Mouse (Mus musculus) lung, postnatal 10 days (tissue): ENCODE measurements around the gene Aspdh.
A peak's percentile ranks its signal among the peaks of the same experiment; 100 is the strongest.

ENCODE experiments used
- DNase-seq: peaks from one replicate; pipeline ENCODE4 v3.0.0; 2021

The Aspdh gene

DNA sequence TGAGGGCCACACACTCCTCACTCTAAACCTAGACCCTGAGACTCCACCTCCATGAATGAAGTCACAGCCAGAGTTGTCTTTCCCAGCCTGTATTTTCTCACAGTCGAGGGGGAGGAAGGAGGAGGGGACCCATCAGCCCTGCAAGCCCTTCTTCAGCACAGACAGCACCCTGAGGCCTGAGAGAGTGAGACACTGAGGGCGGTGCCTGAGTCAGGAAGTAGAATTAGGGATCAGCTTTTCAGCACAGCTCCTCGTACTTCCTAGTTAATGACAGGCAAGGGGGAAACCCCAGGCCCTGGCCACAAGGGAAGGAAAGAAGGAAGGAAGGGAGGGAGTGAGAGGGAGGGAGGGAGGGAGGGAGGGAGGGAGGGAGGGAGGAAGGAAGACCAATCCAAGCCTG, 11.9 kb upstream of the Aspdh start:
- DNase-seq = peak; percentile 37

DNA sequence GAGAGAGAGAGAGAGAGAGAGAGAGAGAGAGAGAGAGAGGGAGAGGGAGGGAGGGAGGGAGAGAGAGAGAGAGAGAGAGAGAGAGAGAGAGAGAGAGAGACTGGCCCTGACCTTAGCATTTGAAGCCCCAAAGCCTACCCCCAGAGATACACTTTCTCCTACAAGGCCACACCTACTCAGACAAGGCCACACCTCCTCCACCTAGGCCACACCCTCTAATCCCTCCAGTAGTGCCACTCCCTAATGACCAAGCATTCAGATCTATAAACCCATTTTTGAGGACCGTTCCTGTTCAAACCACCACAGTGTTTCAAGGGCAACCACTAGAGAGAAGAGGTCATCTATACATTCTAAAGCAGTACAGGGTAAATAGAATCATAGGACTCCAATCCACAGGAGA, 8.9 kb upstream of the Aspdh start:
- DNase-seq = no peak

DNA sequence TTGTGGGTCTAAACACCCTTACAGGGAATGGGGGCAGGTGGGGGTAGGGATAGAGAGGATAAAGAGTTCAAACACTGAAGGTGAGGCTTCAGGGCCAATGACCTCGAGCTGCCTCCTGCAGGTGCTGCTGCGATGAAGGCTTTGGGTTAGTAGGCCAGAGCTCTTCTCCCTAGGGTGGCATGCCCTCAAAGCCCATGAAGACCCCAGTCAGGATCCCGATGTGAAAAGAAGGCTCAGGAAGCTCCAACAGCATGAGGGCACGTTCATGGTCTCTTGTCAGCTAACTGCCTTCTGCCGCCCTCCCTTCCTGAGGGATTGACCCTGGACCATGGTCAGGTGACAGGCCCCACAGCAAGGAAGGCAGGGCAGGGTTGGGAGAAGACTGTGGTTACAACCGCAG, 5.1 kb upstream of the Aspdh start:
- no peak for DNase-seq

DNA sequence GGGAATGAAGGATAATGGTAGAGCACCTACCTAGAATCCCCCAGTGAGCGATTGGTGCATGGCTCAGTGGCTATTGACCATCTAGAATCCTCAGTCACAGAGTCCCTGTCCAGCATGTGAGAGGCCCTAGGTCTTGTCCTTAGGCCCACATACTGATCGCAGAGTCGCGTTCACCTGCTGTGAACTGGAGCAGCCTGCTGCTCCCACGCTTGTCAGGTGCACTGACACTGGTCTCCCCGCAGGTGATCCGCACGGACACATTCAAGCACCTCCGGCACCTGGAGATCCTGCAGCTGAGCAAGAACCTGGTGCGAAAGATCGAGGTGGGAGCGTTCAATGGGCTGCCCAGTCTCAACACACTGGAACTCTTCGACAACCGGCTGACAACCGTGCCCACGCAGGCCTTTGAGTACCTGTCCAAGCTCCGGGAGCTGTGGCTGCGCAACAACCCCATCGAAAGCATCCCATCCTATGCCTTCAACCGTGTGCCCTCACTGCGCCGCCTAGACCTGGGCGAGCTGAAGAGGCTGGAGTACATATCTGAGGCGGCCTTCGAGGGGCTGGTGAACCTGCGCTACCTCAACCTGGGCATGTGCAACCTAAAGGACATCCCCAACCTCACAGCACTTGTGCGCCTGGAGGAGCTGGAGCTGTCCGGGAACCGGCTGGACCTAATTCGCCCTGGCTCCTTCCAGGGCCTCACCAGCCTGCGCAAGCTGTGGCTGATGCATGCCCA, 4.3 kb upstream of the Aspdh start:
- DNase-seq = no peak

DNA sequence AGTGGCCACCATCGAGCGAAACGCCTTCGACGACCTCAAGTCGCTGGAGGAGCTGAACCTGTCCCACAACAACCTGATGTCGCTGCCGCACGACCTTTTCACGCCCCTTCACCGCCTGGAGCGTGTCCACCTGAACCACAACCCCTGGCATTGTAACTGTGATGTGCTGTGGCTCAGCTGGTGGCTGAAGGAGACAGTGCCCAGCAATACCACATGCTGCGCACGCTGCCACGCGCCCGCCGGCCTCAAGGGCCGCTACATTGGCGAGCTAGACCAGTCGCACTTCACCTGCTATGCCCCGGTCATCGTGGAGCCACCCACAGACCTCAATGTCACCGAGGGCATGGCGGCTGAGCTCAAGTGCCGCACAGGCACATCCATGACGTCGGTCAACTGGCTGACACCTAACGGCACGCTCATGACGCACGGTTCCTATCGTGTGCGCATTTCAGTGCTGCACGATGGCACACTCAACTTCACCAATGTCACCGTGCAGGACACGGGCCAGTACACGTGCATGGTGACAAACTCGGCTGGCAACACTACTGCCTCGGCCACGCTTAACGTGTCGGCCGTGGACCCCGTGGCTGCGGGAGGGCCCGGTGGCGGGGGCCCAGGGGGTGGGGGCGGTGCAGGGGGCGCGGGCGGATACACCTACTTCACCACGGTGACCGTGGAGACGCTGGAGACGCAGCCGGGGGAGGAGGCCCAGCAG, 3.5 kb upstream of the Aspdh start:
- no peak for DNase-seq

DNA sequence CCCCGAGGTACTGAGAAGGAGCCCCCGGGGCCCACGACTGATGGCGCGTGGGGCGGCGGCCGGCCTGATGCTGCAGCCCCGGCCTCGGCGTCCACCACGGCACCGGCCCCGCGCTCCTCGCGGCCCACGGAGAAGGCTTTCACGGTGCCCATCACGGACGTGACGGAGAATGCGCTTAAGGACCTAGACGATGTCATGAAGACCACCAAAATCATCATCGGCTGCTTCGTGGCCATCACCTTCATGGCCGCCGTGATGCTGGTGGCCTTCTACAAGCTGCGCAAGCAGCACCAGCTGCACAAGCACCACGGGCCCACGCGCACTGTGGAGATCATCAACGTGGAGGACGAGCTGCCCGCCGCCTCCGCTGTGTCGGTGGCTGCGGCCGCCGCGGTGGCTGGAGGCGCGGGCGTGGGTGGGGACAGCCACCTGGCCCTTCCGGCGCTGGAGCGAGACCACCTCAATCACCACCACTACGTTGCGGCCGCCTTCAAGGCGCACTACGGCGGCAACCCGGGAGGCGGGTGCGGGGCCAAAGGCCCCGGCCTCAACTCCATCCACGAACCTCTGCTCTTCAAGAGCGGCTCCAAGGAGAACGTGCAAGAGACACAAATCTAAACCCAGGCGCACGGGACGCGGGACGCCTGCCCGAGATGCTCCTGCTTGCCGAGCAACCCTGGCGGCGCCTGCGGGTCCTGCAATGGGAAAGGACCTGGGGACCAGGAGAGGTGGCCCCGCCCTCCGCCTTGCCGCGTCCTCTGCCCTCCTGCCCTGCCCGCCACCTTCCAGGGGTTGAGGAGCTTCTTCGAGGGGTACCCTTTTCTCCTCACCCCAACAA, 2.8 kb upstream of the Aspdh start:
- peak; percentile 43 for DNase-seq

DNA sequence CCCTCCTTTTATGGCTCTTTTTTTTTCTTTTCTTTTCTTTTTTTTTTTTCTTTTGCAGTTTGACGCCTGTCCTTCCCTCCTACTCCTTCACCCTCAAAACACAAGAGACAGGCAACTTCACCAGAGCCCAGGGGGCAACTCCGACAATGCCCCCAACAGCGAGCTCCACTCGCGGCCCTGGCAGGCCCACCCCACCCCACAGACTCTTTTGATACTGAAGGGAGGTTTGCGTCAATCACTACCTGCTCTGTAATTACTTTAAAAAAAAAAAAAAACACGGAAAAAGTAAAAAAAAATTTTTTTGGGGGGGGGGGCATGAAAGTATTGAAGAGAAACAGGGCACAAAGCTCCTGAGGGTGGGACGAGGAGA, 2.1 kb upstream of the Aspdh start:
- DNase-seq = no peak

DNA sequence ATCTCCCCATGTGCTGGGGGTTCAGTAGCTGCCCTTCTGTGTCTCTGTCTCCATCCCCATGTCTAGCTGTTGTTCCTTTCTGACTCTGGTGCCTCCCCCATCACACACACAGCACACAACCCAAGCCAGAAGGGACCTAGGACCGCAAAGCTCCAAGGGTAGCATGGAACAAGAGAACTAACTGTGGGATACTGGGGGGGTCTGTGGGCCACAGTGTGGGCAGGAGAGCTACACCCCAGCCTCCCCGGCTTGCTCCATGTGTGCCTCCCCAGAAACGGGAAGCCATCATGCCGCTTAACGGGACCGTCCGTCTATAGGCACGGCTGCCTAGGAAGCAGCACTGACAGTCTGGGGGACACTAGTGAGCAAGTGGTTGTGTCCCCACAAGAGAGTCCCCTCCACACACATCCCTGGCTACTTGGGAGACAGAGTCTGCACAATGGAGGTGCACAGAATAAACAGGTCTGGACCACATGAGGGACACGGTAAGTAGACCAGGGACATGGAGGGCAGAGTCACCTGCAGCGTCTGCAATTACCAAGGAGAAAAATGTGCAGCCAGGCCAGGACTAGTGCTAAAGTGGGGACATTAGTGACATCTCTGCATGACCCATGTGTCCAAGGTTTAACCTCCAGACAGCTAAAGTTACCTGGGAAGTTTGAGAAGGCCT, 1.5 kb upstream of the Aspdh start:
- DNase-seq = no peak

DNA sequence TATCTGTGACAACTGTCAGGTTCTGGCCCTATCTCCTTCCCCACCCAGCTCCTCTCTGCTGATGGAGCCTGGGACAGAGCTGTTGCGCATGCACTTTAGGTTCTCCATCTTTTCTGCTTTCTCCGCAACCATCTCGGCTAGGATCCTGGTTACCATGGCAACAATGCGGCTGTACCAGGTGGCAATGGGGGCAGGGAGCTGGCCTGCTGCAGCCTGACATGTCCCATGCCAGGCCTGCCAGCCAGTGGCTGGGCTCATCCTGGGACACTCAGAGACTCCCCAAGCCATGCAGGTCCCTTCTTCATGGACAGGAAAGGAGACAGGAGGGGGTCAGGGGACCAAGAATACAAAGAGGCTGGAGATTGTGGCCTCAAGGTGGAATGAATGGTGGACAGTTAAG, 680 bp upstream of the Aspdh start:
- DNase-seq = no peak

DNA sequence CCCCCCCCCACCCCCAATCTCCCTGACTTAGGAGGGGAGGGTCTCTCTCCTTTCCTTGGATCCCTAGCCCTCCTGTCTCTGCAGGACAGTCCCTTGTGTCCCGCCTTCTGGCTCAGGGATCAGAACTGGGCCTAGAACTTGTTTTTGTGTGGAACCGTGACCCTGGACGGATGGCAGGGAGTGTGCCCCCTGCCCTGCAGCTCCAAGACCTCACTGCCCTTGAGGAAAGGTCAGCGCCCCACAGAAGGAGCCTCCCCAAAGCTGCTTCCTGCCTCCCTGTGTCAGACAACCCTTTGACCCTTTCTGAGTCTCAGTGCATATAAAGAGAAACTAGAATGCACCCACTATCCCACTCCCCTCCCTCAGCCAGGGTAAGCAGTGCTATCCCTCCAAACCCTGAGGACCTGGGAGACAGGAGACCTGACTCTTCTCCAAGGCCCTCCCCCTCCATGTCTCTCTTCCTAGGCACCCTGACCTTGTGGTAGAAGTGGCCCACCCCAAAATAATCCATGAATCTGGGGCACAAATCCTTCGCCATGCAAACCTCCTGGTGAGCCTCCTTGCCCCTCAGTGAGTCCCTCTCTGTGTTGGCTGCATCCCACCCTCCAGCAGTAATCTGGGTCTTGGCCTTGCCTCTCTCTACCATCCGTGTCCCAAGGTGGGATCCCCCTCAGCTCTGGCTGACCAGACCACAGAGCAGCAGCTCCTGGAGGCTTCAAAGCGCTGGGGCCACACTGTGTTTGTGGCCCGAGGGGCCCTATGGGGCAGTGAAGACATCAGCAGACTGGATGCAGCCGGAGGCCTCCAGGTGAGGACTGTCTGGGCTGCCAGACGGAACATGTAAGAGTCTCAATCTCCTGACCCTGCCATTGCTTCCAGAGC, 1.1 kb downstream of the Aspdh start:
- DNase-seq = no peak

DNA sequence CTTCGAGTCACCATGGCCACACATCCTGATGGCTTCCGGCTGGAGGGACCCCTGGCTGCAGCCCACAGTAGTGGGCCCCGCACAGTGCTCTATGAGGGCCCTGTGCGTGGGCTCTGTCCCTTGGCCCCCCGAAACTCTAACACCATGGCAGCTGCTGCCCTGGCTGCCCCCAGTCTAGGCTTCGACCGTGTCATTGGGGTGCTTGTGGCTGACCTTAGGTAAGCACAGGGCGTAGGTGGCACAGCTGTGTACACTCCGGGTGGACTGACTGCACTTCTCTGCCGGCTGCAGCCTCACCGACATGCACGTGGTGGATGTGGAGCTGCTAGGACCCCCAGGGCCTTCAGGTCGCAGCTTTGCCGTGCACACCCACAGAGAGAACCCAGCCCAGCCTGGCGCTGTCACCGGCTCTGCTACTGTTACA, 1.7 kb downstream of the Aspdh start:
- DNase-seq = no peak

DNA sequence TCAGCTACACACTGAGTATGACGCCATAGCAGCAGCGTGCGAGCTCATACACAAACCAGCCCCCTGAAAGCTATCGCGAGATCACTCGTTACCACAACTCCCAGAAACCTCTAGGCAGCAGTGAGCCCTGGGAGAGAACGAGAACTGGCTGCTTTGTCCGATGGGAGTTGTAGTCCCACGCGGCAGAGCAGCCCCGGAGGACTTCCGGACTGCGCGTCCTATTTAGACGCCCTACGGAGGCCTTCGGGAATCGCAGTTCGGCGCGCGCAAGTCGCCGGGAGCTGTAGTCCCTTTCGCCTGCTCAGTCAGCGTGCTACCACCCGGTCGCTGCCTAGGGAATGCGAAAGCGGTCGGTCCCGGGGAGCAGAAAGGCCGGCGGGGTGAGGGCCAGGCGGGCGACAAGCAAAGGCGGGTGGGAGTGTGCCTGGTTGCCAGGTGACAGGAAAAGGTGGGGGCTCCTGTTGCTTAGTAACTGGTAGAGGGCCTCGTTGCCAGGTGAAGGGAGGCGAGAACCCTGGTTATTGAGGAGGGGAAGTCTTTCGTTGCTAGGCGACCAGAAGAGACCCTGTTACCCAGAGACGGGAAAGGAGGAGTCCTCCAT, 2.7 kb downstream of the Aspdh start, which contains the start of gene Josd2:
Gene Josd2, plus strand, starts transcription at position 170 of the 601 bp plus-strand sequence.
- peak; percentile 97 for DNase-seq

DNA sequence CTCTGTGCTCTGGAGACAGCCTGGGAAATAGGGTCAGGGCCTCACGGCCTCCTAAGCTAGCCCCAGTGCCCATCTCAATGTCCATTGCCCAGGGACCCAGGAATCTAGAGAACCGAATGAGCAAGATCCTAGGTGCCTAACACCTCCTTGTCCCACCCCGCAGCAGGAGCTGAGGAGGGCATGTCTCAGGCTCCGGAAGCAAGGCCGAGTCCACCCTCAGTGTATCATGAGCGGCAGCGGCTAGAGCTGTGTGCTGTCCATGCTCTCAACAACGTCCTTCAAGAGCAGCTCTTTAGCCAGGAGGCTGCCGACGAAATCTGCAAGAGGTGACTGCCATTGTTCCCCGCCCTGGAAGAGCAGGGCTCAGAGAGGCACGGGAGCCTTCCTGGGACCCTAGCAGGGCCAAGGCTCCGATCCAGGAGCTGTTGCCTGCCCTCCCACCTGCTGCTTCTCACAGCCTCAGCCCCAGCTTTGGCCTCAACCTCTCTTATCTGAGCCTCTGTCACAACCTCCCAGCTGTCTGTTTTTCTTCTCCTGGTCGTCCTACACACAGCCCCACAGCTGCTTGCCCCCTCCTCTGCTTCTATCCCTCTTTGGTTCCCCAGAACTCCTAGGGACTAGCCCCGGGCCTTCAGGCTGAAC, 3.6 kb downstream of the Aspdh start:
- DNase-seq = no peak

DNA sequence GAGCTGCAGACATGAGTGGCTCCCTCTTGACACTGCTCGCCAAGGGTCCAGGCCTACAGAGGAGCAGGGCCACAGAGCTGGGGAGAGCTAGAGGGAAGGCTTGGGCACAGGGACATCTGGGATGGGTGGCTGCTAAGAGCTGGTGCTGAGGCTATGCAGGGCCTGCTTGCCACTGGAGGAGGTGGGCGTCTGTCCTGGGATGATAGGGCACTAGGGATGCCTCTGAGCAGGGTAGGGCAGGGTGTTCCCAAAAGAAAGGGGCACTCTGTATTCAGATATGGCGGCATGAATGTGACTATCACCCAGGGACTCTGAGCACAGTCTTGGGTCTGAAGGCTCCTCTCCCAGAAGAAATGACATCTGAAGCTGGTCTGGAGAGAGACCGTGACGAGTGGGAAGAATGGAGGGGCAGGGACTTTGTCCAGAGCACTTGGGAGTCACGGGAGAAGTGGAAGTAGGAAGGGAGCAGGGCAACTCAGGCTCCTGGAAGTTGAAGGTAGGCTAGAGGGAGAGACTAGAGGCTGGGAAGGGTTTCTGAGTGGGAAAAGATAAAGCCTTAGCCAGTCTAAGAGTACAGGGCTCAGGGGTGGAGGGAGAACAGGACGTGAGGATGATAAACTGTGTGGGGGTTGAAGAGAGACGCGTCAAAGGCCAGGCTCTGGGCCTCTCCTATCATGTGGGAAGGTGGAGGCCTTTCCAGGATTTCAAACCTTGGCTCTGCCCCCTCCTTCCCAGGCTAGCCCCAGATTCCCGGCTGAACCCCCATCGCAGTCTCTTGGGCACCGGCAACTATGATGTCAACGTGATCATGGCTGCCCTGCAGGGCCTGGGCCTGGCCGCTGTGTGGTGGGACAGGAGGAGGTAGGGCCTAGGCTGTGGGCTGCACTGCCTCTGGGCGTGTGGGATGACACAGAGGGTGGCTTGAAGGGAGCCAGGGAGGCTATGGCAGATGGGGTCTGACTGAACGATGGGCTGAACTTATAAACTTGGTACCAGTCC, 4.8 kb downstream of the Aspdh start:
- no peak for DNase-seq

DNA sequence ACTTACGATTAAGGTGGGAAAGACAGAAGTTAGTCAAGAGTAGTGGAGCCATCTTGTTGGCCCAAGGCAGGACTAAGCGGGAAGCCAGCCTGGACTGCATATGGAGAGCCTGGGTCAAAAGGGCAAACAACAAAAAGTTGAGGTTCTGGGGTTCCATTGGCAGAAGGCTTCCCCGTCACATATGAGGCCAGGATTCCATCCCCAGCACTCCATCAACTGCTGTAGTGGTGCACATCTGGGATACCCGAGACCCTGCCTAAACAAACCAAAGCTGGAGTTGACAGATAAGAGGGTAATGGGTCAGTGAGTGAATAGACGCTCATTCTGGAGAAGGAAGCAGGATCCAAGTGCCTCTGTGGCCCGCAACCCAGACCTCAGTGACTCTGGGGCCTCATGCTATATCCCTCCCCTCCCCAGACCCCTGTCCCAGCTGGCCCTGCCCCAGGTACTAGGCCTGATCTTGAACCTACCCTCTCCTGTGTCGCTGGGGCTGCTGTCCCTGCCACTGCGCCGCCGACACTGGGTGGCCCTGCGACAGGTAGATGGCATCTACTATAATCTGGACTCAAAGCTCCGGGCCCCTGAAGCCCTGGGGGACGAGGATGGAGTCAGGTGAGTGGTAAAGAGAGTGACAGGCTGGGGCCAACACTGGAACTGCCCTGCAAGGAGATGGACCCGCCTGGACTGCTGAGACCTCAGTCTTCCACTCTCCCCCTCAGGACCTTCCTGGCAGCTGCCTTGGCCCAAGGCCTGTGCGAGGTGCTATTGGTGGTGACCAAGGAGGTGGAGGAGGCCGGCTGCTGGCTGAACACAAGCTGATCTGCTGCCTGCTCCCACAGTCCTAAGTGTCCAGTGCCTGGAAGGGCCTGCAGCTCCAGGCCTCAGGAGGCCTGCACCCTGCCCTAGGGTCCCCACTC, 5.8 kb downstream of the Aspdh start:
- no peak for DNase-seq

DNA sequence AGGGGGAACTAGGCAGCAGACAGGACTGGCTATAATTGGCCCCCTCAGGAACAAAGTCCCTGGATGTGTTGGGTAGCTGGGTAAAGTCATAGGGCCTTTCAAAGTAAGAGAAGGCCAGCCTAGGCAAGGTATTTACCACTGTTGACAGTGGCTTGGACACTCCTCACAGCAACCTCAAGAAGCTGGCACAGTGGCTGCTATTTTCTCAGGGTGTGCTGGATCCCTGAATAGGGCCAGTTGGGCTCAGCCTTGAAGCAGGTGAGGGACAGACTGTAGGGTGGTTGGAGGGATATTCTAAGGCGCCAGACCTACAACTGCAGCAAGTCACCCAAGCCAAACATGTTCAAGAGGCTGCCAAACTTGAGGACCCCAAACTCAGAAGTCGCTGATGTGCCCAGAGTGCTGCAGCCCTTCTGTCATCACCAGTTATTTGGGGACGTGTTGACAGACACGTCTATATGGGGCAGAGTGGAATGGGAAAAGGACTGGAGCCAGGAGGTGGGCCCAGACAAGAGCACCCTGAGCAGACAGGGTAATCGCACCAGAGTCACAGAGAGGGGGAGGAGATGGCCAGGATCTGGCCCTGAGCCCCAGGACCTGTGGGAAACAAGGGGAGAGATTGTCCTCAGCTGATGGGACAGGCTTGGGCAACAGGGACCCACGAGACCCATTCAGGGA, 6.8 kb downstream of the Aspdh start:
- peak; percentile 74 for DNase-seq

DNA sequence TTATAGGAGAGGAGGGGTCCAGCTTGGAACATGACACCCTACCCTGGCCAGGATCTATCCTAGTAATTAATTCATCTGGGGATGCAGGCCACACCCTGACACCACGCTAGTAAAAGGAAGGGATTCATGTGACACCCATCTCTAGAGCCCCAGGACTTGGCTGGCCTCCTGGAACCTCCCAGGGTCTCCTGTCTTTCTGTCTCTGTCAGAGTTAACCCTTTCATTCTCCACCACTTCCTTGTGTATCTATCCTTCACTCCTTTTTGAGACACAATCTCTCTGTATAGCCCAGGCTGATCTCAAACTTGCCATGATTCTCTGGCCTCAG, 7.3 kb downstream of the Aspdh start:
- DNase-seq = no peak

DNA sequence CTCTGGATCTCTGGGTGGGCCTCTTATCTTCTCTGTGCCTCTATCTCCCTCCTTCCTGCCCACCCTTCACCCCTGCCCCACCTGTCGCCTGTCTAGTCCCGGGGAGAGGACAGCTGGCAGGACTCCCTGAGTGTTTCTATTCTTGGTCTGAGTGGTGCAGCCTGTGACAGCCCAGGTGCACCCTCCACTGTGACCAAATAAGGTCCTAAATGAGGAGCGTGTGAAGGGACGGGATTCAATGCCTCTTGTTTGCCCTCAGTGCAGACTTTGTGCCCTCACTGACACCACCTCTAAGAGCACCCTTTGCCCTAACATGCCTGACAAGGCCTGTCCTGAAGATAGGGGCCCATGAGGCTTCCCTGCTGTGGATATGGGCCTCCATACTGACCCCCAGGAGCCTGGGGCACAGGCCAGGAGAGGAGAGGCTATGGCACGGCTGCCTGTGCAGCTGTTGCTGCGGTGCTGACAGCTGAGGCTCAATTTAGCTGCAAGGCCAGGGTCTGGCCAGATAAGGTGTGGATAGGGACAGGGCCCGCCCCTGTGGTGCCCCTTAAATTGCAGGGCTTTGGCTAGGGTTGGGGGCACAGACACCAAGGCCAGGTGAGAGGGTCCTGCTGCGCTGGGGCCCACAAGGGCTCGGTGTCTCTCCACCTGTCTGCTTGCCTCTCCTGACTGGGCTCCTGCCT, 7.9 kb downstream of the Aspdh start:
- no peak for DNase-seq
